Mouse (Mus musculus) effector memory CD4-positive, alpha-beta T cell, adult 7 months (primary cell): ENCODE measurements around the gene Kcnh5. TPM values are rescaled to one million over a fixed set of nuclear protein-coding genes. Genes with fewer than 3 reads are reported as not detected.

Experiments
- polyA plus RNA-seq: library from polyadenylated mRNA; unstranded; fragments of 100-300 nt; shearing (Covaris generic); gene quantifications from one replicate; pipeline ENCODE4 v1.2.1, GENCODE M21; 2017

Gene Kcnh5
- polyA plus RNA-seq: 0.16 TPM

DNA sequence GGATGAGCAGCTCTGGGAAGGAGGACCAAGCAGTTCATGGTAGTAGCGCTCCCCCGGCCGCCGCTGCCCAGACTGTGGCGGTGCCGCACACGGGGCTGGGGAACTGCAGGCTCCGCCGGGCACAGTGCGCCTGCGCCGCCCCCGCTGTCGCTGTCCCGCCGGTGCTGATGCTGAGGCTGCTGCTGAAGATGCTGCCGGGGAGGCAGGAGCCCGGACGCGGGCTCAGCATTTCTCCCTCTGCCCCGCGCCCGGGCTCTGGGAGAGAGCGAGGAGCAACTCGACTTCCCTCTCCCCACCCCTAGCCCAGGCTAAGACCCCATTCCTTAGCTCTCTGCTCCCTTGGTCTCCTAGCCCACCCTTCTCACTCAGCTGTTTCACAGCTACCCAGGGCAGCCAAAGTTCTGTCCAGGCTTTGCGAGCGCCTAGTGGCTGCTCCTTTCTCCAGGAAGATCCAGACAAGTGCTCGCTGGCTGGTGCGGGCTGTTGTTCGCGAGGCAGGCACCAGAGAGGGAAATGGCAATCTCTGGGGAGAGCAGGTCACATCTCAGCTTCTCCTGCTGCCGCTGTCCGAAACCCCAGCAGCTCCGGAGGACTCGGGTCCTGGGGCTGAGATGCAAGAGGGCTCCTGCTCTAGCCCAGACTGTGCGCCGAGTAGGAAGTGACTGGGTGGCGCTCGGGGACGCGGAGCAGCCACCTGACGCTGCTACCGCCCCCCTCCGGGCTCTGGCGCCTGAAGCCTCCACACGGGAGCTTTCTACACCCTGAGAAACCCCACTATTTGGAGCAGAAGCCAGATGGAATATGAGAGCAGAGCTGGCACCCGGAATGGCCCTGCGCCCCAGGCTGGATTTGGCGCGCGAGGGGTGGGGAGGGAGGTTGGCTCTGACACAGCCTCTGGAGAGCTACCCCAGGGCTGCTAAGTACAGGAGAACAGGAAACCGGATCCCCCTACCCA lies at the start of gene Kcnh5:
Gene Kcnh5, minus strand, starts transcription at position 642 of the 955 bp plus-strand sequence.

Other genes starting within 250 kb of the Kcnh5 start
- 0.41 TPM for gene Rhoj, start 131.0 kb upstream of the Kcnh5 start, polyA plus RNA-seq
- gene Gphb5, start 239.4 kb upstream of the Kcnh5 start, polyA plus RNA-seq: not detected